Mouse (Mus musculus) heart, postnatal 0 days (tissue): Measurements from ENCODE around the gene Nfib. TPM values are rescaled to one million over a fixed set of nuclear protein-coding genes. Genes with fewer than 3 reads are reported as not detected.

ENCODE experiments used
- ATAC-seq: fragments of 200-750 bp; cut with Nextera tagmentation; 2 replicates; pipeline ENCODE4 v1.8.0; 2017; ENCODE audit warnings: low read depth, moderate number of reproducible peaks, moderate library complexity; ENCODE audit not compliant: insufficient read depth
- DNase-seq: peaks from one replicate; pipeline ENCODE4 v3.0.0-alpha.2; 2016; ENCODE audit warnings: low spot score
- H3K27ac ChIP-seq: fragments of 300-500 bp; sonication (generic); 2 replicates; pipeline ENCODE4 v1.5.1; 2014; ENCODE audit warnings: low read depth, mild to moderate bottlenecking
- H3K27me3 ChIP-seq: fragments of 300-500 bp; sonication (generic); 2 replicates; pipeline ENCODE4 v1.6.1; 2014; ENCODE audit warnings: low read length, mixed read lengths; ENCODE audit not compliant: control insufficient read depth, insufficient read depth
- H3K36me3 ChIP-seq: fragments of 300-500 bp; sonication (generic); replicated peaks from 2 replicates; pipeline ENCODE4 v1.6.1; 2014; ENCODE audit warnings: low read length, mixed read lengths; ENCODE audit not compliant: control insufficient read depth, insufficient read depth
- H3K4me1 ChIP-seq: fragments of 300-500 bp; sonication (generic); 2 replicates; pipeline ENCODE4 v1.6.1; 2014; ENCODE audit warnings: antibody characterized with exemption; ENCODE audit not compliant: control insufficient read depth, insufficient read depth
- H3K4me2 ChIP-seq: fragments of 300-500 bp; sonication (generic); 2 replicates; pipeline ENCODE4 v1.6.1; 2014; ENCODE audit warnings: low read depth, mild to moderate bottlenecking, low read length, moderate library complexity
- H3K4me3 ChIP-seq: fragments of 300-500 bp; sonication (generic); 2 replicates; pipeline ENCODE4 v1.5.1; 2014; ENCODE audit warnings: low read depth, low read length
- H3K9ac ChIP-seq: fragments of 300-500 bp; sonication (generic); replicated peaks from 2 replicates; pipeline ENCODE4 v1.6.1; 2014; ENCODE audit warnings: low read depth, low read length, mixed read lengths
- H3K9me3 ChIP-seq: fragments of 300-500 bp; sonication (generic); replicated peaks from 2 replicates; pipeline ENCODE4 v1.6.1; 2016; ENCODE audit warnings: low read length; ENCODE audit not compliant: control insufficient read depth
- CTCF ChIP-seq: IDR thresholded peaks from 2 replicates; pipeline ENCODE4 v1.5.1; 2016; ENCODE audit warnings: antibody characterized with exemption, control low read depth, low read depth
- EP300 ChIP-seq: IDR thresholded peaks from 2 replicates; pipeline ENCODE4 v1.6.1; 2016; ENCODE audit warnings: antibody characterized with exemption, low read depth
- WGBS: fragments of 180-500 bp; shearing (Covaris S2); extraction: QIAGEN DNeasy Blood & Tissue Kit; methylation state at CpG from one replicate; pipeline ENCODE4 v1.1.7; 2014; 5-methylcytosine and 5-hydroxymethylcytosine counted together
- polyA plus RNA-seq: library from polyadenylated mRNA; unstranded; fragments of >200 nt; fragmentation: Nextera tagmentation; extraction: Ambion mirVana; gene quantifications from 2 replicates; pipeline ENCODE4 v1.2.1, GENCODE M21; 2015
- total RNA-seq: library from RNA; depleted of rRNA; stranded (reverse); fragments of >200 nt; gene quantifications from 2 replicates; pipeline ENCODE4 v1.2.3, GENCODE M21; 2014; ENCODE audit warnings: low replicate concordance

The Nfib gene
- total and polyA plus RNA-seq, 2 experiments from 2014 or later: 44.0 to 82.0 TPM

GRCm38 (mm10) chr4:82494829-82495228 lies 210.7 kb downstream of the Nfib start:
- Histone ChIP-seq H3K9me3 (no peaks in the 10 kb centered on the region), H3K27ac (no peak overlapping the region), H3K27me3 (no peaks in the 10 kb centered on the region), H3K36me3 (peaks cover 14% of the 10 kb centered on the region), H3K9ac (no peak overlapping the region), H3K4me1 (peaks cover 74% of the 10 kb centered on the region), H3K4me3 (no peak overlapping the region), H3K4me2 (no peak overlapping the region)
- WGBS: 83% methylated on average over 10 of the region's 10 CpGs
- no peak for DNase-seq
- ATAC-seq: no peak
- TF ChIP-seq EP300 (no peak), CTCF (no peak)

DNA sequence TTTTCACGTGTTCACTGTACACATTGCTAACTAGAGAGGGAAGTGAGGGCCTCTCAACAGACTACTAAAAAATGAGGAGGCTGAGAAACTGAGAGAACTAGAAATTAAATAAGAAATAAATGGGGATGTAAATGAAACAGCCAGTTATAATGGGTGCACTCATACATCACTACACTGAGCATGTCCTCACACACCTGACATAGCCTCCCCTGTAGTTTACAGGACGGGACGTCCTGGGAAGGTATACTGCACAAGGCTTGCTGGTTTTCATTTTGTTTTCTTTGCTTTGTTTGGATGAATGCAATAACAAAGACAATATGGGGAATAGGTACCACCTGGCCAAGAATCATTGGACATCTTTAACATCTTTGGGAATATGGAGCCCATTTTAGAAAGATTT lies 211.1 kb downstream of the Nfib start:
- 69% methylated on average over 3 of the region's 3 CpGs for WGBS
- Histone ChIP-seq H3K9ac (no peak overlapping the region), H3K4me3 (no peak overlapping the region), H3K9me3 (no peaks in the 10 kb centered on the region), H3K36me3 (peaks cover 14% of the 10 kb centered on the region), H3K4me2 (no peak overlapping the region), H3K27me3 (no peaks in the 10 kb centered on the region), H3K4me1 (peaks cover 72% of the 10 kb centered on the region), H3K27ac (peak overlapping the region; percentile 40; the same call in 1 of the 2 replicates)
- no peak for DNase-seq
- ATAC-seq: no peak
- TF ChIP-seq CTCF: no peak
- no peak for TF ChIP-seq EP300

DNA sequence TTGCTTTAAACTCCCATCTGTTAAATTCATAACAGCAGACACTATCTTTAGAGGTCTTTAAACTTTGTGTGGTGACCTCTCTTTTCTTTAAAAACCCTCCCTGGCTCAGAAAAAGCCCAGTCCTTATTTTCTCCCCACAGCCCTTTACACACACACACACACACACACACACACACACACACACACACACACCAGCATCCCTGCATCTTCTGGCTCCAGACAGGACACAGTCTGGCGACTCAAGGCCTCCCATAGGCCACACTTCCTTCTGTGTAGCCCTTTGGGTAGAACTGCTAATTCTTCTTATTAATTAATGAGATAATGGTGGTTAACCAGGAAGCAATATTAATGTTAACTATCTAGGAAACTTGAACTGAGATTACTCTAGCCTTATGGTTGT lies 211.7 kb downstream of the Nfib start:
- Histone ChIP-seq H3K36me3 (peaks cover 14% of the 10 kb centered on the region), H3K27ac (peak overlapping the region; percentile 40), H3K9me3 (no peaks in the 10 kb centered on the region), H3K4me1 (peaks cover 70% of the 10 kb centered on the region), H3K4me2 (no peak overlapping the region), H3K4me3 (no peak overlapping the region), H3K27me3 (no peaks in the 10 kb centered on the region), H3K9ac (no peak overlapping the region)
- no peak for DNase-seq
- ATAC-seq: no peak
- 68% methylated on average over 1 of the region's 1 CpGs for WGBS
- TF ChIP-seq CTCF (no peak), EP300 (no peak)

DNA sequence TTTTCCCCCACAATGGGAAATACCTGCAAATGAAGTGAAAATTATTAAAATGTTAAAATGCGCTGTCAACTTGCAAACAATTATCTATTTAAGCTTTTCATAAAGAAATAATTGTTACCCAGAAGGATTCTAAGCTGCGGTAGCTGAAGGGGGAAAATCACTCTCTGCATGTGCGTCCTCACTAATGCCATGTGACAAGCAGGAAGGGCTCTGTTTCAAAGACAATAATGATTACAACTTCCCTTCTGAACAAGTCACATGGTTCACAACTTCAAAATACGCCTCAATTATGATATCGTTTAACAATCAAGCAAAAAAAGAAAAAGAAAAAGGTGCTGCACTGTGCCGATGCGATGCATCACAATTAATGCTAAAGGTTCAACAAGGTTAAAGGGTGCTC lies 212.2 kb downstream of the Nfib start:
- Histone ChIP-seq H3K4me1 (peaks cover 68% of the 10 kb centered on the region), H3K27me3 (no peaks in the 10 kb centered on the region), H3K27ac (peak overlapping the region; percentile 59), H3K4me3 (no peak overlapping the region), H3K9me3 (no peaks in the 10 kb centered on the region), H3K36me3 (peaks cover 14% of the 10 kb centered on the region), H3K9ac (no peak overlapping the region), H3K4me2 (0 out of 2 replicates have a peak overlapping the region, but pooled peaks have one; percentile 16)
- TF ChIP-seq EP300 (no peak), CTCF (no peak)
- ATAC-seq (no peak), DNase-seq (no peak)
- WGBS: 53% methylated on average over 7 of the region's 7 CpGs

DNA sequence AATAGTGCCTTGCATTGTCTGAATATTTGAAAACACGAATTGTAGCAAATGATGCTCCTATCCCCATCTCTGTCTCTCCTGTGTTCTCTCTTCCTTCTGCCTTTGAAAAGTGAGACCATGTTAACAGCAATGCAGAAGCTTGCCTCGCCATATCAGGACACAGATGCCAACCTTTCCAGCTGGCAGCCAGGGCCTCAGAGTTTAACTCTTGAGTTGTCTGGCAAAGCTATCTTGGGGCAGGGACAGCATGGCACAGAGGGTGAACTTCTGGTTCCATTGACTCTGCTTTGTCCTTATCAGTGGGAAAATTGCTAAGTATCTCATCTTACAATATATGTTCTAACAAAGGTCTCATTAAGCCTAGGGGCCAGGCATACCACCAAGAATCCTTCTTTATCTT lies 212.8 kb downstream of the Nfib start:
- no peak for TF ChIP-seq EP300
- no peak for TF ChIP-seq CTCF
- Histone ChIP-seq H3K4me2 (peak overlapping the region; percentile 16; the same call in 1 of the 2 replicates), H3K9ac (no peak overlapping the region), H3K4me1 (peaks cover 61% of the 10 kb centered on the region), H3K4me3 (no peak overlapping the region), H3K36me3 (peaks cover 14% of the 10 kb centered on the region), H3K27ac (peak overlapping the region; percentile 59; the same call in 1 of the 2 replicates), H3K27me3 (no peaks in the 10 kb centered on the region), H3K9me3 (no peaks in the 10 kb centered on the region)
- ATAC-seq (no peak), DNase-seq (no peak)
- 27% methylated on average over 2 of the region's 2 CpGs for WGBS

DNA sequence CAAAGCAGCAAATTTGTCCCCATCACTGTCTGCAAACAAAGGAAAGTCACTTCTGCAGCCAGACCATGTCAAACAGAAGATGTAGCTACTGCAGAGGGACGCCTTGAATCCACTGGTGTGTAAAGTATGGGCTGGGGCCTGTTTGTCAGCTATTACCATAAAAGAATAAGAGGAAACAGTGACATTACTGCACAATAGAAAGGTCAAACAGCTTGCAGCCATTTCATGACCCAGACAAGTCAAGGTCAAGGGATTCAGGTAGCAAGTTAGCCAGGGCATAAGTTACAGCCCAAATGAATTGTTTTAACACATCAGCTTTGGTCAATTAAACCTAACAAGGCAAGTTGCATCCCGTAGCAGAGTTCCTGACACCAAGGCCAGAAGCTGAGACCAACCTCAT lies 215.6 kb downstream of the Nfib start:
- Histone ChIP-seq H3K27ac (0 out of 2 replicates have a peak overlapping the region, but pooled peaks have one; percentile 44), H3K4me2 (no peak overlapping the region), H3K36me3 (peaks cover 18% of the 10 kb centered on the region)

More for the DNA sequence above, 215.6 kb downstream of the Nfib start:
- H3K4me3 ChIP-seq: no peak overlapping the region
- H3K9me3 ChIP-seq: no peaks in the 10 kb centered on the region
- peaks cover 52% of the 10 kb centered on the region for H3K4me1 ChIP-seq
- no peak for ATAC-seq
- 37% methylated on average over 2 of the region's 2 CpGs for WGBS
- H3K9ac ChIP-seq: no peak overlapping the region
- no peaks in the 10 kb centered on the region for H3K27me3 ChIP-seq
- DNase-seq: no peak
- TF ChIP-seq EP300 (no peak), CTCF (no peak)
